Mouse (Mus musculus) kidney, embryonic 15.5 days (tissue): ENCODE measurements at regions not wholly inside any gene's neighbourhood (a gene's known extent, or its start where the extent isn't known, plus 50 kb on each side); places are given as distances from the start of the nearest gene placed in this dataset.

Source experiments
- ATAC-seq: fragments of 200-750 bp; cut with Nextera tagmentation; replicated peaks from 2 replicates; pipeline ENCODE4 v1.8.0; 2017; ENCODE audit warnings: moderate TSS enrichment; ENCODE audit not compliant: low FRiP score
- H3K27ac ChIP-seq: fragments of 300-500 bp; sonication (generic); 2 replicates; pipeline ENCODE4 v1.5.1; 2015; ENCODE audit warnings: mild to moderate bottlenecking, inconsistent platforms
- H3K27me3 ChIP-seq: fragments of 300-500 bp; sonication (generic); 2 replicates; pipeline ENCODE4 v1.6.1; 2015; ENCODE audit warnings: inconsistent platforms
- H3K36me3 ChIP-seq: fragments of 300-500 bp; sonication (generic); 2 replicates; pipeline ENCODE4 v1.6.1; 2015; ENCODE audit warnings: inconsistent platforms
- H3K4me1 ChIP-seq: fragments of 300-500 bp; sonication (generic); 2 replicates; pipeline ENCODE4 v1.6.1; 2015; ENCODE audit warnings: inconsistent platforms
- H3K4me2 ChIP-seq: fragments of 300-500 bp; sonication (generic); 2 replicates; pipeline ENCODE4 v1.6.1; 2015; ENCODE audit warnings: moderate library complexity, mild to moderate bottlenecking, inconsistent platforms
- H3K4me3 ChIP-seq: fragments of 300-500 bp; sonication (generic); replicated peaks from 2 replicates; pipeline ENCODE4 v1.5.1; 2015; ENCODE audit warnings: mild to moderate bottlenecking, inconsistent platforms
- H3K9ac ChIP-seq: fragments of 300-500 bp; sonication (generic); 2 replicates; pipeline ENCODE4 v1.6.1; 2015; ENCODE audit warnings: mild to moderate bottlenecking, inconsistent platforms
- H3K9me3 ChIP-seq: fragments of 300-500 bp; sonication (generic); replicated peaks from 2 replicates; pipeline ENCODE4 v1.6.1; 2016; ENCODE audit warnings: inconsistent platforms
- WGBS: fragments of 180-500 bp; shearing (Covaris S2); methylation state at CpG from one replicate; pipeline ENCODE4 v1.1.7; 2015; ENCODE audit warnings: mixed read lengths; 5-methylcytosine and 5-hydroxymethylcytosine counted together

- Histone ChIP-seq H3K27me3 (no peaks in the 10 kb centered on the region), H3K4me1 (no peaks in the 10 kb centered on the region), H3K4me3 (no peak overlapping the region), H3K4me2 (no peak overlapping the region), H3K9ac (no peak overlapping the region), H3K27ac (no peak overlapping the region), H3K36me3 (no peaks in the 10 kb centered on the region), H3K9me3 (no peaks in the 10 kb centered on the region; the same call in 1 of the 2 replicates)
- WGBS: 49% methylated on average over 8 of the region's 8 CpGs
- no peak for ATAC-seq
These were observed 178.3 kb upstream of the Fam19a5 start for GRCm38 (mm10) chr15:87365712-87366361.

DNA sequence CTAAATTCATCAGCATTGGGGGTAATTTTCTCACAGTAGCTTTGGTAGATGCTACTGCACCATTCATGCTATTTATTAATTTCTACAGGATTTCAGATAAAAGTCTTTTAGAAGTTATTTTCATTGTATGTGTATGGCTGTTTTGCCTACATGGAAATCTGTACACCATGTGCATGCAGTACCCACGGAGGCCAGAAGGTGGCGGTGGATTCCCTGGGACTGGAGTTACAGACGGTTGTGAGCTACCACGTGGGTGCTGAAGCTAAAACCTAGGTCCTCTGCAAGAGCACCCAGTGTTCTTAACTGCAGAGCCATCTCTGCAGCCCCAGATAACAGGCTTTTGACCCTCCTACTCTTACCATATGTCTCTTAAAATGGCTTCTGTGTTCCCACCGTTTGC, 176.7 kb upstream of the Fam19a5 start:
- Histone ChIP-seq H3K9ac (no peak overlapping the region), H3K4me3 (no peak overlapping the region), H3K27ac (no peak overlapping the region), H3K4me1 (no peaks in the 10 kb centered on the region), H3K9me3 (no peaks in the 10 kb centered on the region; the same call in 1 of the 2 replicates), H3K4me2 (no peak overlapping the region), H3K36me3 (no peaks in the 10 kb centered on the region), H3K27me3 (no peaks in the 10 kb centered on the region)
- WGBS: 42% methylated on average over 5 of the region's 5 CpGs
- ATAC-seq: no peak

DNA sequence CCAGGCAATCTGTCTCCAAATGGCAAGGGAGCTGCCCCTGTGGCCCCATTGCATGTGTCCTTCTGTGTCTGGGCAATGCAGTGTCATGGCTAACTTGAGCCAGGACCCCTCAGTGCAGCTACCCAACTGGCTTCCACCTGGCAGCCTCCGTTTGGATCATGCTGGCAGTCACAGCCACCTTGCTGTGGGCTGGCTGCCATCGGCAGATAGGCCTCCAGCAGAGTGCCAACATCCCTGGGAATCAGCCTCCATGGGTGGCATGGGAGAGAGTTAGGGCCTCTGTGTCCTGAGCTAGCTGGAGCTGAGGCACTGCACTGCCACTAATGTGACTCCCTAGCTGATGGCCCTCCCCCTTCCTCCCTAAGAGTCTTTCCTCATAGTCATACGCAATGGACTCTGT, 174.7 kb upstream of the Fam19a5 start:
- Histone ChIP-seq H3K4me3 (no peak overlapping the region), H3K36me3 (no peaks in the 10 kb centered on the region), H3K9me3 (no peaks in the 10 kb centered on the region), H3K4me1 (no peaks in the 10 kb centered on the region), H3K9ac (no peak overlapping the region), H3K27me3 (no peaks in the 10 kb centered on the region), H3K27ac (no peak overlapping the region), H3K4me2 (no peak overlapping the region)
- 91% methylated on average over 3 of the region's 3 CpGs for WGBS
- no peak for ATAC-seq

GRCm38 (mm10) chr15:87369836-87370235, 174.3 kb upstream of the Fam19a5 start:
- H3K27ac ChIP-seq: no peak overlapping the region
- no peaks in the 10 kb centered on the region for H3K36me3 ChIP-seq
- H3K4me2 ChIP-seq: no peak overlapping the region
- WGBS: 86% methylated on average over 9 of the region's 9 CpGs
- no peak overlapping the region for H3K9ac ChIP-seq
- no peaks in the 10 kb centered on the region for H3K27me3 ChIP-seq
- no peaks in the 10 kb centered on the region for H3K9me3 ChIP-seq
- no peaks in the 10 kb centered on the region for H3K4me1 ChIP-seq
- no peak overlapping the region for H3K4me3 ChIP-seq
- ATAC-seq: no peak

GRCm38 (mm10) chr15:87370761-87371160, 173.3 kb upstream of the Fam19a5 start:
- 73% methylated on average over 7 of the region's 7 CpGs for WGBS
- no peaks in the 10 kb centered on the region for H3K36me3 ChIP-seq
- no peak overlapping the region for H3K4me2 ChIP-seq
- no peak overlapping the region for H3K9ac ChIP-seq
- no peaks in the 10 kb centered on the region for H3K9me3 ChIP-seq
- H3K4me1 ChIP-seq: no peaks in the 10 kb centered on the region
- H3K27ac ChIP-seq: no peak overlapping the region
- H3K4me3 ChIP-seq: no peak overlapping the region
- no peak for ATAC-seq
- H3K27me3 ChIP-seq: no peaks in the 10 kb centered on the region

DNA sequence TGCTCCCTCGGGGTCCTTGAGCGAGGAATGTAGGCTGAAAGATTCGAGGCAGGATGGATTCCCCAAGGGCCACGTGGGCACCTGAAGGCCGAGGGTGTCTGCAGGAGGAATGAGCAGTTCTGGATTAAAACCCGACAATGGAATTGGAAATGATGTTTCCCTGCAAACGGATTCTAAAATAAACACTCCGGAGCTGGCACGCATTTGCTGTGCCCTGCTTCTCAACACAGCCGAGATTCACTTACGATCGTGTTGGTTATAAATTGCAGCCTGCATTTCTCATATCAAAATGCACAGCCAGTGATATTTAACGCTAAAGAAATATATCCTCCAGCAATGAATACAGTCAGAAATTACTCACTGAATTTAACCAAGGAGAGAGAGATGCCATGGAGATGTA, 169.4 kb upstream of the Fam19a5 start:
- 68% methylated on average over 13 of the region's 13 CpGs for WGBS
- no peaks in the 10 kb centered on the region for H3K9me3 ChIP-seq

DNA sequence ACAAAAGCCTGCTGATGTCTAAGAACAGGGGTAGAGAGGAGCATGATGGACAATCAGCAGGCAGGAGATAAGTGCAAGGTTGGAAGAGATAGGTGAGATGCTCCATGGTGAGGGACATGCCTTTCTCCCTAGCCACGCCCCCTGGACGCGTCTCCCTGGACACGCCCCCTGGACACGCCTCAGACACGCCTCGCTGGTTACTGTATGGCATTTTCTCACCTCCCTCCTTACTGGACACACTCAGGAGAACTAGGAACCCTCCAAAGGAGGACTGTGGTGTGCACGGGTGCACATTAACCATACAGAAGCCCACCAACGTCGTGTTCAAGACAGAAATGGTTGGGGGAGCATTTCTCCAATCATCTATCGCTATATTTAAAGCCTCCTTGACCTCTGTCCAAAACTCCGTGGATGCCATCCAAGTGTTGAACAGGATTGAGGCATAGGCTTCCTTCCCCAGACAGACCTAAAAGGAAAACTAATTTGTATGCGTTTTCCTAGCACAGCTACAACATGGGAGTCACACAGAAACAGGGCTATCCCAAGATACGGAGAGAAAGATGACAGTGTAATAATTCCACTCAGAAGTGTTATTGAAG, 168.4 kb upstream of the Fam19a5 start:
- Histone ChIP-seq H3K27me3 (no peaks in the 10 kb centered on the region), H3K9ac (no peak overlapping the region), H3K4me1 (no peaks in the 10 kb centered on the region), H3K9me3 (no peaks in the 10 kb centered on the region), H3K27ac (no peak overlapping the region), H3K4me3 (no peak overlapping the region), H3K4me2 (no peak overlapping the region), H3K36me3 (no peaks in the 10 kb centered on the region)
- 76% methylated on average over 14 of the region's 14 CpGs for WGBS
- no peak for ATAC-seq

More for the DNA sequence above, 169.4 kb upstream of the Fam19a5 start:
- Histone ChIP-seq H3K27ac (no peak overlapping the region), H3K27me3 (no peaks in the 10 kb centered on the region), H3K36me3 (no peaks in the 10 kb centered on the region), H3K9ac (no peak overlapping the region), H3K4me3 (no peak overlapping the region), H3K4me2 (no peak overlapping the region), H3K4me1 (no peaks in the 10 kb centered on the region)
- ATAC-seq: no peak

DNA sequence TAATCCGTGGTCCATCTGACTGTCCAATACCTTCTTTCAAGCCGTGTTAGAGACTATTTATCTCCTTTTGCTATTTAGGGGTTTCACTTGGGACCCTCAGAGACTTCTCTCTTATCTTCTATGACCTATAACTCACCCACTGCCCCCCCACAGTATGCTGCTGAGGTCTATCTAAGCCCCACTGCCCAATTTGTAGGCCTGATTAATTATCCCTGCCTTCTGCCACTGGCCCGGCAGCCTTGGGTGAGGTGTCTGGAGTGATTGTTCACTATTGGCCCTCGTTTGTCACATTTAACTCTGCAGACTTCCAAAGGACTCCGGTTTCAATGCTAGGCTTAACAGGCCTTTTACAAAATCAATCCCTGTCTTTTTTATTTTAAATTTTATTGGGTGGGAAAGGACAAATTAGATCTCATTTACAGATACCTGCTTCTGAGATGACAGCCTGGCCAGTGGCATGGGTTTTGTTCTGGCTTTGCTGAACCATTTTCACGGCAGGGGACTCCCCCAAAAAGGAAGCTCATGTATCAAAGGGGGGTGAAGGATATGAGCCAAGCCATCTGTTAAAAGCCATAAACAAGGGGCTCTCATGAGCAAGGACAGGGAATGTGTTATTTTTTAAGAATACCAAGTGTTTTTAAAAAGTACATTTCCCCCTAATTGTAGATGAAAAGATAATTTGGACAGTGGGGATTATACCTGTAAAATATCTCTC, 160.4 kb upstream of the Fam19a5 start:
- Histone ChIP-seq H3K9ac (no peak overlapping the region), H3K9me3 (no peaks in the 10 kb centered on the region), H3K4me1 (0 out of 2 replicates have a peak, but pooled peaks cover 6% of the 10 kb centered on the region), H3K4me3 (no peak overlapping the region), H3K4me2 (no peak overlapping the region), H3K36me3 (no peaks in the 10 kb centered on the region), H3K27ac (no peak overlapping the region), H3K27me3 (no peaks in the 10 kb centered on the region)
- ATAC-seq: no peak
- WGBS: 28% methylated on average over 6 of the region's 6 CpGs

DNA sequence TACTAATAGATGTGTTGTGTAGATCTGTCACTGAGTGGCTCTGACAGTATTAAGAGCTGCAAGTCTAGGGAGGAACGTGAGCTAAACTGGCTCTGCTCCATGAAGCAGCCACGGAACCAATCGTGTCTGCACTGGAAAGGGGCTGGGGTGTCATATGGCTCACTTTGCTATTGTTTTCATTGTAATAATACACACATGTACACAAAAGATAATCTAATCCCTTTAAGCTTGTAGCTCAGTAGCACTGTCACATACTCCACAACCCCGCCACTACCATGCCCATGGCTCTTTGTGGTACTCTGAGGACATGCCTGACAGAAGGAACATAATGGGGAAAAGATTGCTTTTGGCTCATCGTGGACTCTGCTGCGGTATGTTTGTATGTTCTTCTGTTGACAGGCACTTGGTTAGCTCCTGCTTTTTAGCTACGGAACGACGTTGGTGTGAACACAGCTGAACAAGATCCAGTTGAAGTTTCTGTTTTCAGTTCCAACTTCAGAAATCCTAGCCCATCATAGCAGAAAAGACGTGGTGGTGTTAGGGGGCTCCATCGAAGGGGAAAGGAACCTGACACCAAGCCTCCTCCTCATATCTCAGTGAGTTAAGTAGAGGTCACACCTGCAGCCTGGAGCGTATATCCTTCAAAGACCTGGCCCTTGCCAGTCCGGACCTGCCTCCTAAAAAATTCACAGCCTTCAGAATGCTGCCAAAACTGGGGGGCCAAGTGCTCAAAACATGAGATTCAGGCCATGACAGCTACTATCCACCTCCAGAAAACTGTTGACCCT, 159.6 kb upstream of the Fam19a5 start:
- no peak; the same call in 1 of the 2 replicates for ATAC-seq
- H3K4me3 ChIP-seq: no peak overlapping the region
- H3K9me3 ChIP-seq: no peaks in the 10 kb centered on the region
- H3K36me3 ChIP-seq: no peaks in the 10 kb centered on the region
- no peak overlapping the region for H3K27ac ChIP-seq
- 0 out of 2 replicates have a peak, but pooled peaks cover 6% of the 10 kb centered on the region for H3K4me1 ChIP-seq
- H3K27me3 ChIP-seq: no peaks in the 10 kb centered on the region
- H3K4me2 ChIP-seq: no peak overlapping the region
- WGBS: 27% methylated on average over 13 of the region's 13 CpGs
- H3K9ac ChIP-seq: no peak overlapping the region

GRCm38 (mm10) chr15:87386513-87386983, 157.6 kb upstream of the Fam19a5 start:
- no peak overlapping the region for H3K4me3 ChIP-seq
- no peaks in the 10 kb centered on the region for H3K9me3 ChIP-seq
- H3K36me3 ChIP-seq: no peaks in the 10 kb centered on the region
- 82% methylated on average over 6 of the region's 6 CpGs for WGBS
- no peak overlapping the region for H3K4me2 ChIP-seq
- no peak overlapping the region for H3K9ac ChIP-seq
- no peak for ATAC-seq
- no peak overlapping the region for H3K27ac ChIP-seq
- H3K4me1 ChIP-seq: 0 out of 2 replicates have a peak, but pooled peaks cover 10% of the 10 kb centered on the region
- H3K27me3 ChIP-seq: no peaks in the 10 kb centered on the region

DNA sequence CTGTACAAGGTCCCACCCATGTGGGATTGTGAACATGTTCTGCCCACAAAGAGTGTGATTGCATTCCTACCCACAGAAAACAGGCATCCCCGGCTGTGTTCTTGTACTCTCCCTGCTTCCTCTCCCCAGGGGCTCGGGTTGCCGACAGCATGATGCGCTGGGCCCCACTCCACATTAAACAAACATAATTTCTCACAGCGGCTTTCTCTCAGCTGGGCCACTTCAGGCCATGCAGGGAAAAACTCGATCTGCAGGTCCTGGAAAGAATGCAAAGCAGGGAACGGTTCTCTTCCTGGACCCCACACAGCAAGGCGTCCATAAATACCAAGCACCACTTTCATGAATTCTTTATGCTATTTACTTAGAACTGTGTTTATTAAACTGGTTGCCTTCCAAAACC, 152.7 kb upstream of the Fam19a5 start:
- 13% methylated on average over 8 of the region's 8 CpGs for WGBS
- Histone ChIP-seq H3K4me1 (0 out of 2 replicates have a peak, but pooled peaks cover 4% of the 10 kb centered on the region), H3K4me3 (no peak overlapping the region), H3K36me3 (no peaks in the 10 kb centered on the region), H3K27me3 (no peaks in the 10 kb centered on the region), H3K9ac (no peak overlapping the region), H3K4me2 (no peak overlapping the region), H3K27ac (no peak overlapping the region), H3K9me3 (no peaks in the 10 kb centered on the region)
- no peak for ATAC-seq

GRCm38 (mm10) chr15:87398396-87398795, 145.7 kb upstream of the Fam19a5 start:
- no peak overlapping the region for H3K4me2 ChIP-seq
- no peak overlapping the region for H3K9ac ChIP-seq
- no peak overlapping the region for H3K27ac ChIP-seq
- 36% methylated on average over 4 of the region's 4 CpGs for WGBS
- H3K4me1 ChIP-seq: 0 out of 2 replicates have a peak, but pooled peaks cover 3% of the 10 kb centered on the region
- ATAC-seq: no peak
- H3K27me3 ChIP-seq: no peaks in the 10 kb centered on the region
- no peak overlapping the region for H3K4me3 ChIP-seq
- H3K9me3 ChIP-seq: no peaks in the 10 kb centered on the region
- no peaks in the 10 kb centered on the region for H3K36me3 ChIP-seq
